Mouse (Mus musculus) heart, postnatal 0 days (tissue): ENCODE measurements at regions not wholly inside any gene's neighbourhood (a gene's known extent, or its start where the extent isn't known, plus 50 kb on each side); places are given as distances from the start of the nearest gene placed in this dataset.

Experiments used
- CTCF ChIP-seq: IDR thresholded peaks from 2 replicates; pipeline ENCODE4 v1.5.1; 2016; ENCODE audit warnings: antibody characterized with exemption, control low read depth, low read depth
- EP300 ChIP-seq: IDR thresholded peaks from 2 replicates; pipeline ENCODE4 v1.6.1; 2016; ENCODE audit warnings: antibody characterized with exemption, low read depth

DNA sequence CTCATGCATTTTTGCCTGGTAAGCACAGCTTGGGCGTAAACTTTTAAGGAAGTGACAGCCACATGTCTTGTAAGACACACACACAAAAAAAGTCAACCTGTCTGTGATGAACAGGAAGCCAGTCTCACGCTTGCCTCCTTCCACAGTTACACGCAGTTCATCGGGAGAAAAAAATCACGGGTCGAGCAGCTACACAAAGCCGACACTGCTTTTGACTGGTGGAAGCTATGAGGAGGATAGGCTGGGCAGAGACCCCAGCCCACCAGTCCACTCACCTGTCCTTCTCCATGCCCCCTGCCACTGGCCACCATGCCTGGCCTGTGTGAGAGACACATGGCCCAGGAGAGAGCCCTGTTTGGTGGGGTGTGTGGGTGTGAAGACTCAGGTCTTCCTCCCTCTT is 119.2 kb downstream of the Ets2 start:
- no peak for TF ChIP-seq CTCF
- TF ChIP-seq EP300 = no peak
